Mouse (Mus musculus): ENCODE data around the gene Xpo1. TPM values are rescaled to one million over a fixed set of nuclear protein-coding genes. Genes with fewer than 3 reads are reported as not detected.
A peak's percentile ranks its signal among the peaks of the same experiment; 100 is the strongest.

The Xpo1 gene
- polyA plus RNA-seq (2016; fragmentation: Nextera tagmentation; extraction: Ambion mirVana) = 133 and 153 TPM in 2 replicates

DNA sequence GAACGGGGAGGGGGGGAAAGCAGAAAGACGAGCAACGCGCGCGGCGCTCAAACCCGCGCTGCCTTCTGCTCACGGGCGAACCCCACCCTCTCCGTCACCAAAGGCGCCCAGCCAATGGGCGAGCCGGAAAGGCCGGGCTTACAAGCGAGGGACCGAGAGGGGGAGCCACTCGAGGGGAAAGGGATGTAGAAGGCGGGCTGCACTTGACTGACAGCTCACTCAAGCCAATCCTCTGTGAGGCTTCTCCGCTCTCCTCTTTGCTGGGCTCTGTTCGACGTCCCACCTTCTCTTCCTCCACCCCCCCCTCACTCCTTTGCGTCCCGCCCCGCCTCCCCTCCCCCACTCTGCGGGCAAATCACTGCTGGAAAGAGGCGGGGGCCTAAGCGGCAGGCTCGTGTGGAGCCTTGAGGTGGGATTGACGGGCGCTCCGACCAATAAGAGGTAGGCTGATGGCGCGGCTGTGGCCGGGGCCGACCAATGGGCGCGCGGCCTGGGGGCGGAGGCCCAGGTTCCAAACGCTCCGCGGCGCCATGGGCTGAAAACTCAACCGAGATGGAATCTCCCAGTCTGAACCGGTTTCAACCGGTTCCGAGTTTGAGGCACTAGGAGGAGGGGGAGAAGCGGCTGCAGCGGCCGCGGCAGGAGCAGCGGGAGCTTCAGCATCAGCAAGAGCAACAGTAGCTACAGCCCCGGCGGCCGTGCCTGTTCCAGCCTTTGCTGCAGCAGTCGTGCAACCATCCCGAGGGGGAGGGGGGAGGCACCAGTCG is at the start of gene Xpo1:
Xpo1 (plus strand) TSS at position 615 of the 767 bp plus-strand sequence.
- Histone ChIP-seq H3K36me3 (peaks cover 20% of the 10 kb centered on the region), H3K4me1 (peaks cover 19% of the 10 kb centered on the region; the same call in 1 of the 2 replicates), H3K27ac (peak within 1 kb of the TSS; percentile 100), H3K27me3 (ENCODE audit: low read depth, poor library complexity, severe bottlenecking) (no peaks in the 10 kb centered on the region), H3K9me3 (replicated peaks) (no peaks in the 10 kb centered on the region), H3K4me3 (peak within 1 kb of the TSS; percentile 97)
- under 1% methylated on average over 60 of the region's 60 CpGs for WGBS
- DNase-seq (ENCODE audit: low spot score) = peak; percentile 100

DNA sequence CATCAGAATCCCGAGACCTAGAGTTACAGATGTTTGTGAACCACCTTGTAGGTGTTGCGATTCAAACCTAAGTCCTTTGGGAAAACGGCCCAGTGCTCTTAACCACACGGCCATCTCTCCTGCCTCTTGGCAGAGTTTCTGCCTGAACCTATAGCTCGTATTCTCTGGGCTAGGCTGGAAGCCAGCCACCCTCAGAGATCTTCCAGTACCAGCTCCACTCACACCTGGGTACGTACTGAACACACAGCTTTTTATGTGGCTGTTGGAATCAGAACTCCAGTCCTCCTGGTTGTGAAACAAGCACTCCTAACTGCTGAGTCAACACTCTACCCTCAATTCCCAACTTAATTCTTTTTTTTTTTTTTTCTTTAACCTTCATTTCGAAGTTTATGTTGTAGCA is 46.1 kb upstream of the Xpo1 start:
- no peak for DNase-seq (ENCODE audit: low spot score)
- Histone ChIP-seq H3K27me3 (ENCODE audit: low read depth, poor library complexity, severe bottlenecking) (no peaks in the 10 kb centered on the region), H3K4me3 (no peak overlapping the region), H3K27ac (no peak overlapping the region), H3K9me3 (replicated peaks) (no peaks in the 10 kb centered on the region), H3K4me1 (peaks cover 10% of the 10 kb centered on the region), H3K36me3 (no peaks in the 10 kb centered on the region)
- WGBS = 91% methylated on average over 7 of the region's 7 CpGs

GRCm38 (mm10) chr11:23210590-23211510 is 45.0 kb upstream of the Xpo1 start:
- H3K4me3 ChIP-seq = peak overlapping the region; percentile 41

GRCm38 (mm10) chr11:23217430-23217829 is 38.4 kb upstream of the Xpo1 start:
- DNase-seq (ENCODE audit: low spot score) = no peak

More at GRCm38 (mm10) chr11:23210590-23211510, 45.0 kb upstream of the Xpo1 start:
- peak overlapping the region; percentile 87 for H3K27ac ChIP-seq
- peak; percentile 70 for DNase-seq (ENCODE audit: low spot score)
- H3K4me1 ChIP-seq = peaks cover 10% of the 10 kb centered on the region
- no peaks in the 10 kb centered on the region for H3K9me3 ChIP-seq (replicated peaks)
- H3K36me3 ChIP-seq = no peaks in the 10 kb centered on the region
- WGBS = 20% methylated on average over 16 of the region's 16 CpGs
- no peaks in the 10 kb centered on the region for H3K27me3 ChIP-seq (ENCODE audit: low read depth, poor library complexity, severe bottlenecking)

DNA sequence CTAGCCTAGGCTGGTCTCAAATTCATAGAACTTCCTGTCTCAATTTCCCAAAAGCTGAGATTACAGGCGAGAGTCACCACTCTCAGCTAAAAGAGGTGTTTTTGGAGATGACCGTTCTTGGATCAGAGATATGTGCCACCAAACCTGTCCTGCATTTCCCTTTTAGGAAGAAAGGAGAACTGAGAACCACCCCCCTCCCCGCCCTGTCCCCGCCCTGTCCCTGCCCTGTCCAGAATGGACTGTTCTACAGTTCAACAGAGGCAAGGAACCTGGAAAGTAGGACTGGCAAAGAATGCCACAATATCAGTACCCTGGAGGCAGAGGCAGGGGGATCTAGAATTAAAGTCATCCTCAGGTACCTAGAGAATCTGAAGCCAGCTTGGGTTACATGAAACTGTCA is 19.8 kb upstream of the Xpo1 start:
- H3K4me3 ChIP-seq = no peak overlapping the region
- no peaks in the 10 kb centered on the region for H3K9me3 ChIP-seq (replicated peaks)
- no peak overlapping the region for H3K27ac ChIP-seq
- H3K4me1 ChIP-seq = no peaks in the 10 kb centered on the region
- no peak for DNase-seq (ENCODE audit: low spot score)
- H3K36me3 ChIP-seq = no peaks in the 10 kb centered on the region
- WGBS = 89% methylated on average over 4 of the region's 4 CpGs
- no peaks in the 10 kb centered on the region for H3K27me3 ChIP-seq (ENCODE audit: low read depth, poor library complexity, severe bottlenecking)

More at GRCm38 (mm10) chr11:23217430-23217829, 38.4 kb upstream of the Xpo1 start:
- WGBS = 94% methylated on average over 9 of the region's 9 CpGs
- Histone ChIP-seq H3K27me3 (ENCODE audit: low read depth, poor library complexity, severe bottlenecking) (no peaks in the 10 kb centered on the region), H3K27ac (no peak overlapping the region), H3K36me3 (no peaks in the 10 kb centered on the region), H3K4me1 (no peaks in the 10 kb centered on the region), H3K4me3 (no peak overlapping the region), H3K9me3 (replicated peaks) (no peaks in the 10 kb centered on the region)

GRCm38 (mm10) chr11:23253931-23254330 is 1.9 kb upstream of the Xpo1 start:
- H3K27me3 ChIP-seq (ENCODE audit: low read depth, poor library complexity, severe bottlenecking) = no peaks in the 10 kb centered on the region
- H3K27ac ChIP-seq = no peak overlapping the region
- WGBS = 95% methylated on average over 4 of the region's 4 CpGs
- H3K4me1 ChIP-seq = peaks cover 12% of the 10 kb centered on the region; the same call in 1 of the 2 replicates
- no peak overlapping the region for H3K4me3 ChIP-seq
- no peak for DNase-seq (ENCODE audit: low spot score)
- H3K36me3 ChIP-seq = peaks cover 7% of the 10 kb centered on the region
- no peaks in the 10 kb centered on the region for H3K9me3 ChIP-seq (replicated peaks)

DNA sequence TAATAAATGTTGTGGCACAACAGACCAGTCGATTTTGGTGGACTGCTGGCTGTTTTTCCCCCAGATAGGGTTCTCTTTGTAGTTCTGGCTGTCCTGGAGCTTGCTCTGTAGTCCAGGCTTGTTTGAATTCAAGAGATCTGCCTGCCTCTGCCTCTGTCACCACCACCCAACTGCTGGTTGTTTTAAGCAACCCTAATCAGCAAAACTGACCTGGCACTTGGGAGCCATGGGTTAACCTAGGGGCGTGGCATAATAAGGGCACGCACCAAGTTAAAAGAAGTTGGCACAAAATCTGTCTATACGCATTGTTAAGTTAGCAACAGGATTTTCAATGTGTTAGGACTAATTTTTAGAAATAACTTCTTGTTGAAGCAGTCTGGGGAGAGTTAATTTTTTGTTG is 1.3 kb upstream of the Xpo1 start:
- Histone ChIP-seq H3K27ac (peak overlapping the region; percentile 100), H3K4me1 (peaks cover 13% of the 10 kb centered on the region; the same call in 1 of the 2 replicates), H3K36me3 (peaks cover 13% of the 10 kb centered on the region), H3K27me3 (ENCODE audit: low read depth, poor library complexity, severe bottlenecking) (no peaks in the 10 kb centered on the region), H3K9me3 (replicated peaks) (no peaks in the 10 kb centered on the region), H3K4me3 (peak overlapping the region; percentile 97)
- DNase-seq (ENCODE audit: low spot score) = no peak
- 91% methylated on average over 4 of the region's 4 CpGs for WGBS

GRCm38 (mm10) chr11:23255053-23255426 is 801 bp upstream of the Xpo1 start:
- WGBS = 2% methylated on average over 24 of the region's 24 CpGs
- no peak for DNase-seq (ENCODE audit: low spot score)

GRCm38 (mm10) chr11:23256194-23256802 is 457 bp downstream of the Xpo1 start:
- DNase-seq (ENCODE audit: low spot score) = no peak
- peak overlapping the region; percentile 97 for H3K4me3 ChIP-seq
- H3K27me3 ChIP-seq (ENCODE audit: low read depth, poor library complexity, severe bottlenecking) = no peaks in the 10 kb centered on the region
- WGBS = under 1% methylated on average over 51 of the region's 51 CpGs
- no peaks in the 10 kb centered on the region for H3K9me3 ChIP-seq (replicated peaks)
- H3K4me1 ChIP-seq = peaks cover 19% of the 10 kb centered on the region; the same call in 1 of the 2 replicates
- peaks cover 26% of the 10 kb centered on the region for H3K36me3 ChIP-seq
- H3K27ac ChIP-seq = peak overlapping the region; percentile 100

More at GRCm38 (mm10) chr11:23255053-23255426, 801 bp upstream of the Xpo1 start:
- peak overlapping the region; percentile 100 for H3K27ac ChIP-seq
- H3K4me1 ChIP-seq = peaks cover 13% of the 10 kb centered on the region; the same call in 1 of the 2 replicates
- no peaks in the 10 kb centered on the region for H3K27me3 ChIP-seq (ENCODE audit: low read depth, poor library complexity, severe bottlenecking)
- H3K9me3 ChIP-seq (replicated peaks) = no peaks in the 10 kb centered on the region
- H3K36me3 ChIP-seq = peaks cover 14% of the 10 kb centered on the region
- H3K4me3 ChIP-seq = peak overlapping the region; percentile 97

- peaks cover 34% of the 10 kb centered on the region for H3K36me3 ChIP-seq
- H3K4me3 ChIP-seq = peak overlapping the region; percentile 97
- peak overlapping the region; percentile 100 for H3K27ac ChIP-seq
- H3K4me1 ChIP-seq = peaks cover 19% of the 10 kb centered on the region; the same call in 1 of the 2 replicates
- DNase-seq (ENCODE audit: low spot score) = peak; percentile 77
- H3K27me3 ChIP-seq (ENCODE audit: low read depth, poor library complexity, severe bottlenecking) = no peaks in the 10 kb centered on the region
- under 1% methylated on average over 48 of the region's 48 CpGs for WGBS
- no peaks in the 10 kb centered on the region for H3K9me3 ChIP-seq (replicated peaks)
Observed at GRCm38 (mm10) chr11:23256803-23257704, 1.2 kb downstream of the Xpo1 start.

GRCm38 (mm10) chr11:23259073-23259472 is 3.2 kb downstream of the Xpo1 start:
- 94% methylated on average over 4 of the region's 4 CpGs for WGBS
- Histone ChIP-seq H3K4me1 (peaks cover 19% of the 10 kb centered on the region; the same call in 1 of the 2 replicates), H3K36me3 (peaks cover 54% of the 10 kb centered on the region), H3K27ac (no peak overlapping the region), H3K9me3 (replicated peaks) (no peaks in the 10 kb centered on the region), H3K4me3 (peak overlapping the region; percentile 97), H3K27me3 (ENCODE audit: low read depth, poor library complexity, severe bottlenecking) (no peaks in the 10 kb centered on the region)
- DNase-seq (ENCODE audit: low spot score) = no peak
